Mouse (Mus musculus): ENCODE data around the gene Sct. TPM values are rescaled to one million over a fixed set of nuclear protein-coding genes. Genes with fewer than 3 reads are reported as not detected.

The Sct gene
- polyA plus RNA-seq, 1 experiment from 2014 or later = not detected

- no peak overlapping the region for H3K27ac ChIP-seq
These were observed 22.5 kb upstream of the Sct start for GRCm38 (mm10) chr7:141301386-141301785.

GRCm38 (mm10) chr7:141299175-141299574, 20.2 kb upstream of the Sct start:
- peaks cover 36% of the 10 kb centered on the region; the same call in 1 of the 2 replicates for H3K36me3 ChIP-seq (ENCODE audit: inconsistent target)
- 97% methylated on average over 8 of the region's 8 CpGs for WGBS (ENCODE audit: missing documents)
- H3K4me3 ChIP-seq (ENCODE audit: inconsistent target) = no peak overlapping the region

More at GRCm38 (mm10) chr7:141301386-141301785, 22.5 kb upstream of the Sct start:
- no peaks in the 10 kb centered on the region for H3K79me2 ChIP-seq (ENCODE audit: inconsistent target)
- WGBS (ENCODE audit: missing documents) = 97% methylated on average over 9 of the region's 9 CpGs
- H3K4me3 ChIP-seq (ENCODE audit: inconsistent target) = no peak overlapping the region
- H3K36me3 ChIP-seq (ENCODE audit: inconsistent target) = peaks cover 58% of the 10 kb centered on the region; the same call in 1 of the 2 replicates

GRCm38 (mm10) chr7:141297926-141298650, 19.2 kb upstream of the Sct start:
- Histone ChIP-seq H3K27ac (no peak overlapping the region), H3K36me3 (ENCODE audit: inconsistent target) (peaks cover 31% of the 10 kb centered on the region; the same call in 1 of the 2 replicates), H3K4me3 (ENCODE audit: inconsistent target) (no peak overlapping the region), H3K79me2 (ENCODE audit: inconsistent target) (no peaks in the 10 kb centered on the region)
- WGBS (ENCODE audit: missing documents) = 97% methylated on average over 3 of the region's 3 CpGs

More at GRCm38 (mm10) chr7:141299175-141299574, 20.2 kb upstream of the Sct start:
- no peak overlapping the region for H3K27ac ChIP-seq
- no peaks in the 10 kb centered on the region for H3K79me2 ChIP-seq (ENCODE audit: inconsistent target)

- no peaks in the 10 kb centered on the region for H3K79me2 ChIP-seq (ENCODE audit: inconsistent target)
- 0 out of 2 replicates have a peak, but pooled peaks cover 4% of the 10 kb centered on the region for H3K36me3 ChIP-seq (ENCODE audit: inconsistent target)
- H3K27ac ChIP-seq = no peak overlapping the region
- 16% methylated on average over 20 of the region's 22 CpGs for WGBS (ENCODE audit: missing documents)
- H3K4me3 ChIP-seq (ENCODE audit: inconsistent target) = no peak overlapping the region
These were observed 15.5 kb upstream of the Sct start for GRCm38 (mm10) chr7:141294479-141294878.

- Histone ChIP-seq H3K79me2 (ENCODE audit: inconsistent target) (no peaks in the 10 kb centered on the region), H3K4me3 (ENCODE audit: inconsistent target) (no peak overlapping the region), H3K27ac (no peak overlapping the region), H3K36me3 (ENCODE audit: inconsistent target) (0 out of 2 replicates have a peak, but pooled peaks cover 4% of the 10 kb centered on the region)
- WGBS (ENCODE audit: missing documents) = 2% methylated on average over 51 of the region's 53 CpGs
These were observed 15.0 kb upstream of the Sct start for GRCm38 (mm10) chr7:141293852-141294471.

GRCm38 (mm10) chr7:141292583-141293388, 13.9 kb upstream of the Sct start:
- Histone ChIP-seq H3K27ac (no peak overlapping the region), H3K36me3 (ENCODE audit: inconsistent target) (0 out of 2 replicates have a peak, but pooled peaks cover 4% of the 10 kb centered on the region), H3K4me3 (ENCODE audit: inconsistent target) (no peak overlapping the region), H3K79me2 (ENCODE audit: inconsistent target) (no peaks in the 10 kb centered on the region)
- 66% methylated on average over 15 of the region's 15 CpGs for WGBS (ENCODE audit: missing documents)

GRCm38 (mm10) chr7:141291921-141292582, 13.1 kb upstream of the Sct start, which contains the start of gene Drd4:
Gene Drd4, plus strand, starts transcription at chr7:141292006.
- Histone ChIP-seq H3K79me2 (ENCODE audit: inconsistent target) (no peaks in the 10 kb centered on the region), H3K4me3 (ENCODE audit: inconsistent target) (no peak within 1 kb of the TSS), H3K36me3 (ENCODE audit: inconsistent target) (0 out of 2 replicates have a peak, but pooled peaks cover under 1% of the 10 kb centered on the region), H3K27ac (no peak within 1 kb of the TSS)
- 6% methylated on average over 42 of the region's 46 CpGs for WGBS (ENCODE audit: missing documents)

GRCm38 (mm10) chr7:141288042-141288441, 9.1 kb upstream of the Sct start:
- Histone ChIP-seq H3K27ac (no peak overlapping the region), H3K4me3 (ENCODE audit: inconsistent target) (no peak overlapping the region), H3K36me3 (ENCODE audit: inconsistent target) (no peaks in the 10 kb centered on the region), H3K79me2 (ENCODE audit: inconsistent target) (no peaks in the 10 kb centered on the region)
- 92% methylated on average over 3 of the region's 3 CpGs for WGBS (ENCODE audit: missing documents)

- Histone ChIP-seq H3K79me2 (ENCODE audit: inconsistent target) (no peaks in the 10 kb centered on the region), H3K4me3 (ENCODE audit: inconsistent target) (no peak overlapping the region), H3K36me3 (ENCODE audit: inconsistent target) (no peaks in the 10 kb centered on the region), H3K27ac (no peak overlapping the region)
- WGBS (ENCODE audit: missing documents) = 90% methylated on average over 4 of the region's 4 CpGs
These were observed 3.8 kb upstream of the Sct start for GRCm38 (mm10) chr7:141282756-141283155.

GRCm38 (mm10) chr7:141281442-141281841, 2.5 kb upstream of the Sct start:
- Histone ChIP-seq H3K27ac (no peak overlapping the region), H3K79me2 (ENCODE audit: inconsistent target) (no peaks in the 10 kb centered on the region), H3K36me3 (ENCODE audit: inconsistent target) (no peaks in the 10 kb centered on the region), H3K4me3 (ENCODE audit: inconsistent target) (no peak overlapping the region)
- WGBS (ENCODE audit: missing documents) = 98% methylated on average over 6 of the region's 6 CpGs

- Histone ChIP-seq H3K36me3 (ENCODE audit: inconsistent target) (no peaks in the 10 kb centered on the region), H3K4me3 (ENCODE audit: inconsistent target) (no peak overlapping the region), H3K79me2 (ENCODE audit: inconsistent target) (no peaks in the 10 kb centered on the region), H3K27ac (no peak overlapping the region)
- 92% methylated on average over 11 of the region's 11 CpGs for WGBS (ENCODE audit: missing documents)
These were observed 943 bp downstream of the Sct start for GRCm38 (mm10) chr7:141277701-141278678.

- Histone ChIP-seq H3K27ac (no peak within 1 kb of the TSS), H3K79me2 (ENCODE audit: inconsistent target) (no peaks in the 10 kb centered on the region), H3K36me3 (ENCODE audit: inconsistent target) (no peaks in the 10 kb centered on the region), H3K4me3 (ENCODE audit: inconsistent target) (no peak within 1 kb of the TSS)
- 84% methylated on average over 11 of the region's 11 CpGs for WGBS (ENCODE audit: missing documents)
These were observed 2.4 kb downstream of the Sct start, which contains the start of gene Cdhr5 for GRCm38 (mm10) chr7:141276546-141276945. Gene Cdhr5, minus strand, starts transcription at chr7:141276786.

GRCm38 (mm10) chr7:141275356-141275755, 3.6 kb downstream of the Sct start:
- H3K79me2 ChIP-seq (ENCODE audit: inconsistent target) = no peaks in the 10 kb centered on the region
- no peak overlapping the region for H3K27ac ChIP-seq
- WGBS (ENCODE audit: missing documents) = 96% methylated on average over 9 of the region's 9 CpGs
- no peak overlapping the region for H3K4me3 ChIP-seq (ENCODE audit: inconsistent target)
- no peaks in the 10 kb centered on the region for H3K36me3 ChIP-seq (ENCODE audit: inconsistent target)
